Mouse (Mus musculus): ENCODE data around the gene Ggact. TPM values are rescaled to one million over a fixed set of nuclear protein-coding genes. Genes with fewer than 3 reads are reported as not detected.

The Ggact gene
- polyA plus RNA-seq, 1 experiment from 2014 or later: 17.7 TPM

GRCm38 (mm10) chr14:122902884-122903283 lies 10.7 kb downstream of the Ggact start:
- H3K9me3 ChIP-seq (ENCODE audit: control insufficient read depth, low read length): no peaks in the 10 kb centered on the region
- H3K27ac ChIP-seq (ENCODE audit: low read length): peak overlapping the region; percentile 40; the same call in 1 of the 2 replicates
- 29% methylated on average over 4 of the region's 4 CpGs for whole genome bisulfite sequencing

GRCm38 (mm10) chr14:122902136-122902535 lies 11.4 kb downstream of the Ggact start:
- H3K4me3 ChIP-seq (ENCODE audit: low read length): no peak overlapping the region
- 35% methylated on average over 2 of the region's 2 CpGs for WGBS
- no peak; the same call in 1 of the 2 replicates for ATAC-seq (ENCODE audit: low read depth)
- no peak overlapping the region for H3K4me2 ChIP-seq (ENCODE audit: low read depth, low read length)
- H3K27me3 ChIP-seq (ENCODE audit: control insufficient read depth, insufficient read depth, low read depth, low read length): no peaks in the 10 kb centered on the region
- H3K9ac ChIP-seq (ENCODE audit: low read length): no peak overlapping the region
- H3K27ac ChIP-seq (ENCODE audit: low read length): no peak overlapping the region
- H3K9me3 ChIP-seq (ENCODE audit: control insufficient read depth, low read length): no peaks in the 10 kb centered on the region
- H3K36me3 ChIP-seq (ENCODE audit: control insufficient read depth, insufficient read depth, low read length): no peaks in the 10 kb centered on the region
- H3K4me1 ChIP-seq (replicated peaks; ENCODE audit: control insufficient read depth, insufficient read depth, low read length): peaks cover 20% of the 10 kb centered on the region

More at GRCm38 (mm10) chr14:122902884-122903283, 10.7 kb downstream of the Ggact start:
- Histone ChIP-seq H3K36me3 (ENCODE audit: control insufficient read depth, insufficient read depth, low read length) (no peaks in the 10 kb centered on the region), H3K4me1 (replicated peaks; ENCODE audit: control insufficient read depth, insufficient read depth, low read length) (peaks cover 20% of the 10 kb centered on the region), H3K4me3 (ENCODE audit: low read length) (no peak overlapping the region), H3K4me2 (ENCODE audit: low read depth, low read length) (no peak overlapping the region), H3K27me3 (ENCODE audit: control insufficient read depth, insufficient read depth, low read depth, low read length) (no peaks in the 10 kb centered on the region), H3K9ac (ENCODE audit: low read length) (no peak overlapping the region)
- ATAC-seq (ENCODE audit: low read depth): peak; percentile 90

GRCm38 (mm10) chr14:122901715-122902114 lies 11.8 kb downstream of the Ggact start:
- H3K27me3 ChIP-seq (ENCODE audit: control insufficient read depth, insufficient read depth, low read depth, low read length): no peaks in the 10 kb centered on the region

GRCm38 (mm10) chr14:122901177-122901576 lies 12.4 kb downstream of the Ggact start:
- Histone ChIP-seq H3K9ac (ENCODE audit: low read length) (no peak overlapping the region), H3K4me2 (ENCODE audit: low read depth, low read length) (no peak overlapping the region), H3K27ac (ENCODE audit: low read length) (no peak overlapping the region), H3K27me3 (ENCODE audit: control insufficient read depth, insufficient read depth, low read depth, low read length) (no peaks in the 10 kb centered on the region), H3K36me3 (ENCODE audit: control insufficient read depth, insufficient read depth, low read length) (no peaks in the 10 kb centered on the region), H3K9me3 (ENCODE audit: control insufficient read depth, low read length) (no peaks in the 10 kb centered on the region), H3K4me1 (replicated peaks; ENCODE audit: control insufficient read depth, insufficient read depth, low read length) (peaks cover 20% of the 10 kb centered on the region), H3K4me3 (ENCODE audit: low read length) (no peak overlapping the region)
- no peak for ATAC-seq (ENCODE audit: low read depth)
- WGBS: 66% methylated on average over 3 of the region's 3 CpGs

More at GRCm38 (mm10) chr14:122901715-122902114, 11.8 kb downstream of the Ggact start:
- H3K27ac ChIP-seq (ENCODE audit: low read length): no peak overlapping the region
- H3K36me3 ChIP-seq (ENCODE audit: control insufficient read depth, insufficient read depth, low read length): no peaks in the 10 kb centered on the region
- no peak for ATAC-seq (ENCODE audit: low read depth)
- WGBS: 60% methylated on average over 2 of the region's 2 CpGs
- no peak overlapping the region for H3K9ac ChIP-seq (ENCODE audit: low read length)
- H3K4me2 ChIP-seq (ENCODE audit: low read depth, low read length): no peak overlapping the region
- H3K4me3 ChIP-seq (ENCODE audit: low read length): no peak overlapping the region
- peaks cover 20% of the 10 kb centered on the region for H3K4me1 ChIP-seq (replicated peaks; ENCODE audit: control insufficient read depth, insufficient read depth, low read length)
- H3K9me3 ChIP-seq (ENCODE audit: control insufficient read depth, low read length): no peaks in the 10 kb centered on the region

GRCm38 (mm10) chr14:122900679-122901078 lies 12.9 kb downstream of the Ggact start:
- Histone ChIP-seq H3K4me2 (ENCODE audit: low read depth, low read length) (no peak overlapping the region), H3K36me3 (ENCODE audit: control insufficient read depth, insufficient read depth, low read length) (no peaks in the 10 kb centered on the region), H3K27ac (ENCODE audit: low read length) (no peak overlapping the region), H3K4me3 (ENCODE audit: low read length) (no peak overlapping the region), H3K27me3 (ENCODE audit: control insufficient read depth, insufficient read depth, low read depth, low read length) (no peaks in the 10 kb centered on the region), H3K9me3 (ENCODE audit: control insufficient read depth, low read length) (no peaks in the 10 kb centered on the region), H3K9ac (ENCODE audit: low read length) (no peak overlapping the region), H3K4me1 (replicated peaks; ENCODE audit: control insufficient read depth, insufficient read depth, low read length) (peaks cover 20% of the 10 kb centered on the region)
- ATAC-seq (ENCODE audit: low read depth): no peak

GRCm38 (mm10) chr14:122898550-122898949 lies 15.0 kb downstream of the Ggact start:
- Histone ChIP-seq H3K4me3 (ENCODE audit: low read length) (no peak overlapping the region), H3K9me3 (ENCODE audit: control insufficient read depth, low read length) (no peaks in the 10 kb centered on the region), H3K27ac (ENCODE audit: low read length) (no peak overlapping the region), H3K27me3 (ENCODE audit: control insufficient read depth, insufficient read depth, low read depth, low read length) (no peaks in the 10 kb centered on the region), H3K9ac (ENCODE audit: low read length) (no peak overlapping the region), H3K4me2 (ENCODE audit: low read depth, low read length) (no peak overlapping the region), H3K36me3 (ENCODE audit: control insufficient read depth, insufficient read depth, low read length) (no peaks in the 10 kb centered on the region), H3K4me1 (replicated peaks; ENCODE audit: control insufficient read depth, insufficient read depth, low read length) (peaks cover 11% of the 10 kb centered on the region)
- ATAC-seq (ENCODE audit: low read depth): no peak

DNA sequence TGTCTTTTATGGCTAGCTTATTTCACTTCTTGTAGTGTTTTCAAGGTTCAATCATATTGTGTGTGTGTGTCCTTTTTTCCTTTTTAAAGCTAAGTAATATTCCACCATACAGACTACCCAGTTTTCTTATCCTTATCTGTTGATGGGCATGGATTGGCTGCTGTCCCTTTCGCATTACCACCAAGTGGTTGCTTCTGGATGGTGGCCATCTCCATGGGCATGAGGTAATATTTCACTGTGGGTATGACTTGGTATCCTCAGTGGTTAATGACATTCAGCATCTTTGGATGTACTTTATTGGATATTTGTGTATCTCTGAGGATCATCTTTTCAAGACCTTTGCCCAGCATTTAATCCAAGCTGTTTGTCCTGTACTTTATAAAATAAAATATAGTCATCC lies 17.5 kb downstream of the Ggact start:
- H3K4me3 ChIP-seq (ENCODE audit: low read length): no peak overlapping the region
- no peaks in the 10 kb centered on the region for H3K4me1 ChIP-seq (replicated peaks; ENCODE audit: control insufficient read depth, insufficient read depth, low read length)
- H3K9me3 ChIP-seq (ENCODE audit: control insufficient read depth, low read length): no peaks in the 10 kb centered on the region
- no peaks in the 10 kb centered on the region for H3K36me3 ChIP-seq (ENCODE audit: control insufficient read depth, insufficient read depth, low read length)
- no peaks in the 10 kb centered on the region for H3K27me3 ChIP-seq (ENCODE audit: control insufficient read depth, insufficient read depth, low read depth, low read length)
- 83% methylated on average over 1 of the region's 1 CpGs for WGBS
- H3K9ac ChIP-seq (ENCODE audit: low read length): no peak overlapping the region
- no peak overlapping the region for H3K4me2 ChIP-seq (ENCODE audit: low read depth, low read length)
- no peak overlapping the region for H3K27ac ChIP-seq (ENCODE audit: low read length)
- ATAC-seq (ENCODE audit: low read depth): no peak

DNA sequence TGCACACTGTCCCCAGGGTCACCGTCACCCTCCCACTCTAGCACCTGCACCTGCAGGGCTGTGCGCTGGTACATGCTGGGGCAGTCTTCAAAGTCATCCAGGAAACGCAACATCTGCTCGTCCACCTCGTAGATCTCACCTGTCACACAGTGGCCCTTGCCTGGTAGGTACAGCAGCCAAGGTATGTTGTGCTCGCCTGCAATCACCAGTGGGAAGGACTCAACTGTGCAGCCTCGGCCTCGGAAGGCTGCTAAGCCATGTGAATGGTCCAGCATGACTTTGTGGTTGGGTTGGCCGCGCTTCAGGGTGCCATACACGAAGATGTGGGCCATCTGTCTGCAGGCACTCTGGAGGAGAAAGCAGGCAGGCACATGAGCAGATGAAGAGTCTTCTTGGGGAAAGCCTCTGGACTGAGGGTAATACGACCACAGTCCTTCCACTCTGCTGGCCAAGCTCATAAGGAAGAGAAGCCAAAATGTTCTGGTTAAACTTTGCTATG lies 22.0 kb downstream of the Ggact start:
- Histone ChIP-seq H3K9ac (ENCODE audit: low read length) (no peak overlapping the region), H3K4me1 (replicated peaks; ENCODE audit: control insufficient read depth, insufficient read depth, low read length) (no peaks in the 10 kb centered on the region), H3K27ac (ENCODE audit: low read length) (no peak overlapping the region), H3K27me3 (ENCODE audit: control insufficient read depth, insufficient read depth, low read depth, low read length) (no peaks in the 10 kb centered on the region), H3K4me2 (ENCODE audit: low read depth, low read length) (no peak overlapping the region), H3K36me3 (ENCODE audit: control insufficient read depth, insufficient read depth, low read length) (no peaks in the 10 kb centered on the region), H3K9me3 (ENCODE audit: control insufficient read depth, low read length) (no peaks in the 10 kb centered on the region), H3K4me3 (ENCODE audit: low read length) (no peak overlapping the region)
- WGBS: 85% methylated on average over 12 of the region's 12 CpGs
- ATAC-seq (ENCODE audit: low read depth): no peak

GRCm38 (mm10) chr14:122888480-122888872 lies 25.1 kb downstream of the Ggact start:
- no peaks in the 10 kb centered on the region for H3K36me3 ChIP-seq (ENCODE audit: control insufficient read depth, insufficient read depth, low read length)
- no peak overlapping the region for H3K9ac ChIP-seq (ENCODE audit: low read length)
- no peak overlapping the region for H3K27ac ChIP-seq (ENCODE audit: low read length)
- 73% methylated on average over 1 of the region's 1 CpGs for WGBS
- no peaks in the 10 kb centered on the region for H3K27me3 ChIP-seq (ENCODE audit: control insufficient read depth, insufficient read depth, low read depth, low read length)
- no peak overlapping the region for H3K4me2 ChIP-seq (ENCODE audit: low read depth, low read length)
- no peaks in the 10 kb centered on the region for H3K9me3 ChIP-seq (ENCODE audit: control insufficient read depth, low read length)
- ATAC-seq (ENCODE audit: low read depth): no peak
- 0 out of 2 replicates have a peak, but pooled peaks cover 2% of the 10 kb centered on the region for H3K4me1 ChIP-seq (replicated peaks; ENCODE audit: control insufficient read depth, insufficient read depth, low read length)
- H3K4me3 ChIP-seq (ENCODE audit: low read length): no peak overlapping the region

Data from lung, embryonic 16.5 days (tissue).